9 mouse cellular contexts compared by ENCODE assay signal in the genomic region with DNA sequence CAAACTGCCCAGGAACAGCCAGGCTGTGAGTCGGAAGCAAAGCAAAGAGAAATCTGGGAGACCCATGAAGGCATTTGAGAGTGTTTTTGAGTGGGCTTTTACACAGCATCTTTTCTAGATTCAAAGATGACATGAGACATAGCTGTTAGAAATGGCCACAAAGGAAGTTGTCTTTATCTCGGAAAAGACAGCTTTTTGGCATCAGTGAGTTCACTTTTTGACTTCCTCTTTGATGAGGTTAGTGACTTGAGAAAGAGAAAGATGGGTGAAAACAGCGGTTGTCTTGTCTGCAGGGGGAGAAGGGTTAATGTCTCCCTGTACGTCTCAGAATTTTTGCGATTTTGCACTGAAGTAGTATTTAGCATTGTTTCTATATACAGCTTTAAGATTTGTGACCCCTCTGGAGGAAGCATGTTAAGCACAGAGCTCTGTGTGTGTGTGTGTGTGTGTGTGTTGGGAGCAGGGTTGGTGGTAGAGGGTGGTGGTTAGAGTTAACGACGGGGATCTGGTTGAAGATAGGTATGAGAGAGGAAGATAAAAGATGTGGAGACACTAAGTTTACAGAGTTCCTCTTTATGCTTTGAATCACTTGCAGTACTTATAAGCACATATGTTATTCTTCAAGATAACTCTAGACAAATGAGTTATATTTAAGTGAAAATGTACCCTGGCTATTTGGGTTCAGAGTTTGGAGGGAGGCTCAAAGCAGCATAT. TPM values are rescaled to one million over a fixed set of nuclear protein-coding genes. Genes with fewer than 3 reads are reported as not detected.
DNase-seq lines count a peak whose midpoint lies in the region; ATAC-seq and TF ChIP-seq lines count a peak whose summit lies in the region.
"Had no signal": no experiment of that assay in that cellular context is flagged by ENCODE, and none has a peak within 500 bp of the region (broad histone marks: within the 10 kb centered on the region; RNA-seq: fewer than 3 reads in every experiment).

No protein-coding gene starts in this region.

- intact Hi-C loops in heart, adult 2 months (cut with DNase I) = no loop called here

- no peak for ATAC-seq in heart, embryonic 14.5 days (ENCODE audit: insufficient number of reproducible peaks, insufficient read depth, low FRiP score, low read depth)
- ATAC-seq in liver, embryonic 12.5 days = no peak
- ATAC-seq in stomach, postnatal 0 days (ENCODE audit: low FRiP score, low TSS enrichment) = no peak

- no peak for TF ChIP-seq CTCF in heart, adult 2 months (IDR thresholded peaks at IDR 0.05)
- no peak for TF ChIP-seq CTCF in stomach, postnatal 0 days (IDR thresholded peaks at IDR 0.05; ENCODE audit: low read depth)

- no peaks in the 10 kb centered on the region for H3K9me3 ChIP-seq in heart, embryonic 14.5 days (ENCODE audit: control insufficient read depth, low read length)
- H3K9me3 ChIP-seq in liver, embryonic 12.5 days (replicated peaks) = no peaks in the 10 kb centered on the region
- H3K9me3 ChIP-seq in stomach, postnatal 0 days (ENCODE audit: control insufficient read depth, low read length) = no peaks in the 10 kb centered on the region

- no peak for DNase-seq in heart, adult 2 months
- peak; percentile 13 for DNase-seq in thymus, postnatal 0 days (ENCODE audit: low spot score)
- no peak for DNase-seq in thymus, adult 18-20 months
- DNase-seq in stomach, postnatal 0 days (ENCODE audit: low spot score) = no peak
- no peak for DNase-seq in embryo, embryonic 11 days
- DNase-seq in adrenal gland, postnatal 10 days = no peak
- DNase-seq: adrenal gland, postnatal 36 days had no signal

- WGBS in heart, embryonic 14.5 days = 74% methylated on average over 7 of the region's 7 CpGs
- WGBS in heart, adult 2 months = 69% methylated on average over 7 of the region's 7 CpGs
- 21% methylated on average over 7 of the region's 7 CpGs for WGBS in liver, embryonic 12.5 days (ENCODE audit: insufficient replicate concordance)
- 84% methylated on average over 7 of the region's 7 CpGs for WGBS in stomach, postnatal 0 days

- peaks cover 9% of the 10 kb centered on the region; the same call in 1 of the 2 replicates for H3K36me3 ChIP-seq in heart, embryonic 14.5 days (ENCODE audit: control insufficient read depth, insufficient read depth, low read length)
- H3K36me3 ChIP-seq in heart, adult 2 months (ENCODE audit: control insufficient read depth, insufficient read depth, low read length) = no peaks in the 10 kb centered on the region
- no peaks in the 10 kb centered on the region for H3K36me3 ChIP-seq in liver, embryonic 12.5 days
- H3K36me3 ChIP-seq in stomach, postnatal 0 days (ENCODE audit: control insufficient read depth, insufficient read depth, low read length) = no peaks in the 10 kb centered on the region

- TF ChIP-seq EP300 in heart, adult 2 months (IDR thresholded peaks at IDR 0.05; ENCODE audit: insufficient read depth, low read depth, low read length) = no peak
- no peak for TF ChIP-seq EP300 in stomach, postnatal 0 days (optimal IDR thresholded peaks at IDR 0.05)

- no peak overlapping the region for H3K27ac ChIP-seq in heart, embryonic 14.5 days (replicated peaks in 1 of 2; ENCODE audit: control insufficient read depth in 1 of 2, insufficient read depth in 1 of 2, low read depth in 2 of 2, low read length in 2 of 2)
- H3K27ac ChIP-seq in heart, adult 2 months = no peak overlapping the region
- no peak overlapping the region for H3K27ac ChIP-seq in liver, embryonic 12.5 days
- H3K27ac ChIP-seq in stomach, postnatal 0 days (replicated peaks) = no peak overlapping the region

- H3K27me3 ChIP-seq in heart, embryonic 14.5 days (ENCODE audit: control insufficient read depth, insufficient read depth, low read length) = peaks cover 9% of the 10 kb centered on the region; the same call in 1 of the 2 replicates
- peaks cover 7% of the 10 kb centered on the region; the same call in 1 of the 2 replicates for H3K27me3 ChIP-seq in heart, adult 2 months (ENCODE audit: control insufficient read depth, insufficient read depth, low read length)
- H3K27me3 ChIP-seq in liver, embryonic 12.5 days (replicated peaks) = peaks cover 35% of the 10 kb centered on the region
- no peaks in the 10 kb centered on the region for H3K27me3 ChIP-seq in stomach, postnatal 0 days (ENCODE audit: control insufficient read depth, insufficient read depth, low read length)

- peaks cover 2 to 3% of the 10 kb centered on the region in 2 experiments; a peak in 1 of 4 replicates for H3K4me1 ChIP-seq in heart, embryonic 14.5 days (ENCODE audit: control insufficient read depth in 2 of 2, insufficient read depth in 2 of 2, low read length in 2 of 2)
- H3K4me1 ChIP-seq in heart, adult 2 months (ENCODE audit: control insufficient read depth, insufficient read depth, low read length) = peaks cover 4% of the 10 kb centered on the region
- peaks cover 13% of the 10 kb centered on the region; the same call in 1 of the 2 replicates for H3K4me1 ChIP-seq in liver, embryonic 12.5 days
- H3K4me1 ChIP-seq in stomach, postnatal 0 days (replicated peaks; ENCODE audit: control insufficient read depth, insufficient read depth) = peaks cover 2% of the 10 kb centered on the region; the same call in 1 of the 2 replicates

- TF ChIP-seq POLR2A in heart, adult 2 months (IDR thresholded peaks at IDR 0.05; ENCODE audit: insufficient read depth, low read depth, low read length) = no peak

- peak overlapping the region in 1 of 2 experiments; percentile 63; a peak in 3 of 4 replicates for H3K4me3 ChIP-seq in heart, embryonic 14.5 days (ENCODE audit: control insufficient read depth in 1 of 2, insufficient read depth in 1 of 2, low read depth in 1 of 2, low read length in 2 of 2)
- H3K4me3 ChIP-seq in heart, adult 2 months = no peak overlapping the region
- no peak overlapping the region; the same call in 1 of the 2 replicates for H3K4me3 ChIP-seq in liver, embryonic 12.5 days
- no peak overlapping the region for H3K4me3 ChIP-seq in stomach, postnatal 0 days (ENCODE audit: low read depth, low read length)

- peak overlapping the region; percentile 91 for H3K4me2 ChIP-seq in heart, embryonic 14.5 days (ENCODE audit: low read length)
- H3K4me2 ChIP-seq in liver, embryonic 12.5 days = peak overlapping the region; percentile 75; the same call in 1 of the 2 replicates
- peak overlapping the region; percentile 92 for H3K4me2 ChIP-seq in stomach, postnatal 0 days (replicated peaks; ENCODE audit: low read depth)

- no peak overlapping the region for H3K9ac ChIP-seq in heart, embryonic 14.5 days (ENCODE audit: low read length)
- H3K9ac ChIP-seq in heart, adult 2 months (ENCODE audit: low read depth, low read length) = no peak overlapping the region
- H3K9ac ChIP-seq in liver, embryonic 12.5 days = no peak overlapping the region
- no peak overlapping the region for H3K9ac ChIP-seq in stomach, postnatal 0 days (ENCODE audit: low read length)

- H3K79me2 ChIP-seq in heart, adult 2 months (replicated peaks; ENCODE audit: control insufficient read depth, insufficient read depth, low read length) = no peaks in the 10 kb centered on the region

RNA-seq across cellular contexts. Expression of gene Lpcat2, which starts 1.3 kb away (rescaled TPM):
- polyA plus RNA-seq in heart, embryonic 14.5 days (2014; fragmentation: Nextera tagmentation; extraction: Ambion mirVana) = 5.0 and 5.7 TPM in 2 replicates
- total RNA-seq in heart, adult 2 months (2021) = 1 to 10 TPM in 1 of 2 experiments, under 1 TPM in 1; 0.89 to 1.4 TPM
- 0.72 and 1.1 TPM in 2 replicates for polyA plus RNA-seq in heart, adult 2 months (2012; rRNA removed)
- 20.2 and 25.5 TPM in 2 replicates for polyA plus RNA-seq in thymus, postnatal 0 days (2015; fragmentation: Nextera tagmentation; extraction: Ambion mirVana)
- polyA plus RNA-seq in liver, embryonic 12.5 days (2016; fragmentation: Nextera tagmentation; extraction: Ambion mirVana) = 4.8 and 5.0 TPM in 2 replicates
- 13.6 and 15.4 TPM in 2 replicates for polyA plus RNA-seq in stomach, postnatal 0 days (2015; fragmentation: Nextera tagmentation; extraction: Ambion mirVana)
- total RNA-seq in adrenal gland, postnatal 10 days (2021) = 1 to 10 TPM; 2.5 to 2.6 TPM

RNA-seq across cellular contexts. Expression of gene Mmp2, which starts 29.3 kb away (rescaled TPM):
- 123 and 131 TPM in 2 replicates for polyA plus RNA-seq in heart, embryonic 14.5 days (2014; fragmentation: Nextera tagmentation; extraction: Ambion mirVana)
- 10 to 100 TPM; 53.9 to 70.9 TPM for total RNA-seq in heart, adult 2 months (2021)
- 67.4 and 113 TPM in 2 replicates for polyA plus RNA-seq in heart, adult 2 months (2012; rRNA removed)
- polyA plus RNA-seq in thymus, postnatal 0 days (2015; fragmentation: Nextera tagmentation; extraction: Ambion mirVana) = 49.5 and 52.9 TPM in 2 replicates
- polyA plus RNA-seq in liver, embryonic 12.5 days (2016; fragmentation: Nextera tagmentation; extraction: Ambion mirVana) = 22.6 and 25.3 TPM in 2 replicates
- 80.4 and 98.8 TPM in 2 replicates for polyA plus RNA-seq in stomach, postnatal 0 days (2015; fragmentation: Nextera tagmentation; extraction: Ambion mirVana)
- total RNA-seq in adrenal gland, postnatal 10 days (2021) = 10 to 100 TPM; 88.3 to 93.5 TPM

RNA-seq across cellular contexts. Expression of gene Capns2, which starts 44.8 kb away (rescaled TPM):
- 0.20 and 0.67 TPM in 2 replicates for polyA plus RNA-seq in heart, embryonic 14.5 days (2014; fragmentation: Nextera tagmentation; extraction: Ambion mirVana)
- not detected for total RNA-seq in heart, adult 2 months (2021)
- not detected in 2 replicates for polyA plus RNA-seq in heart, adult 2 months (2012; rRNA removed)
- 0.13 and 0.27 TPM in 2 replicates for polyA plus RNA-seq in thymus, postnatal 0 days (2015; fragmentation: Nextera tagmentation; extraction: Ambion mirVana)
- polyA plus RNA-seq in liver, embryonic 12.5 days (2016; fragmentation: Nextera tagmentation; extraction: Ambion mirVana) = not detected in 2 replicates
- 48.8 and 52.8 TPM in 2 replicates for polyA plus RNA-seq in stomach, postnatal 0 days (2015; fragmentation: Nextera tagmentation; extraction: Ambion mirVana)
- under 1 TPM in 1 of 2 experiments, not detected in 1; 0.39 TPM for total RNA-seq in adrenal gland, postnatal 10 days (2021)

Comparison
In these comparisons a context has a peak if more than half of its experiments do, and no peak if none do; other contexts are left out.
1. RNA of gene Capns2, which starts 44.8 kb away (polyA plus RNA-seq): 48.8 to 52.8 TPM in stomach, postnatal 0 days; 0.13 to 0.27 TPM in thymus, postnatal 0 days, 0.20 to 0.67 TPM in heart, embryonic 14.5 days, not detected in heart, adult 2 months and not detected in liver, embryonic 12.5 days; every median in the first group is over 10 times any median in the second.
2. Peak in every context shown above with its lines, with median percentiles within 50 percentile points of each other: H3K4me2 ChIP-seq.